Mouse (Mus musculus) heart, postnatal 14 days (tissue): ENCODE measurements around the gene Slc29a4. TPM values are rescaled to one million over a fixed set of nuclear protein-coding genes. Genes with fewer than 3 reads are reported as not detected.

ENCODE experiments used
- DNase-seq, 2 experiments: peaks; one replicate each; pipeline ENCODE4 v3.0.0; 2021 to 2022
- intact Hi-C: fragments of 180-260 bp; cut with DNase I; formaldehyde crosslinking; loops from one replicate; pipeline ENCODE4 v1.15.1; 2025
- total RNA-seq, 2 experiments: library from RNA; stranded (reverse); gene quantifications; 2 replicates each; pipeline ENCODE4 v1.2.3; 2021

The Slc29a4 gene
- total RNA-seq, 2 experiments from 2014 or later: 0.63 to 0.69 TPM

DNA sequence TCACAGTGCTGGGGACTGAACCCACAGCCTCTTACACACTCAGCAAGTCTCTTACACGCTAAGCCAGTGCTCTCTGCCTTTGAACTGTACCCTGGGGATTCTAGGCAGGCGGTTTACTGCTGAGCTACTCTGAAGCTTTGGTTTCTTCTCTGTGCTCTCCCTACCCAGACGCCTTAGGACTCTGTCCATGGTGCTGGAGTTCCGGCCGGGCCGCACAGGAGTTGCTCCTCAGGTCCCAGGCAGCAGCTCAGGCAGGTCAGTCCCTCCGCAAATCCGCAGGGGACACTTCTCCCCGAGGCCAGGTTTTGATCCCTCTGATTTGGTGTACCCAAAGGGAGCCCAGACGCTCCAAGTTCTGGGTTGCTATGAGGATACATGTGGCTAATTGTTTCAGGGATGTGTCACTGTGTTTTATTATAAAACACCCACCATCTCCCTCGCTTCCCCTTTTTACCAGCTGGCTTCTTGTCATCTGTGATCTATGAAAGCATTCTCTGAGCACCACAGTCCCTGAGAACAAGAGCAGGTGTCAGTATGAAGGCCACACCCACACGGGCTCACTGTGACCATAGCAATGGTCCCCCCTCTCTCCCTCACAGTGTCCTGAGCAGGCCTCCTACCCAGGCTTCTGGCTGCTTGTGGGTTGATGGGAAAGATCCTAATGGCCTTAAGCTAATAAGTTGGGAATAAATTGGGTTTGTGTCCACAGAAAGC is 2.5 kb downstream of the Slc29a4 start:
- DNase-seq: peak; percentile 51 to 73
- intact Hi-C loops: no loop called here

DNA sequence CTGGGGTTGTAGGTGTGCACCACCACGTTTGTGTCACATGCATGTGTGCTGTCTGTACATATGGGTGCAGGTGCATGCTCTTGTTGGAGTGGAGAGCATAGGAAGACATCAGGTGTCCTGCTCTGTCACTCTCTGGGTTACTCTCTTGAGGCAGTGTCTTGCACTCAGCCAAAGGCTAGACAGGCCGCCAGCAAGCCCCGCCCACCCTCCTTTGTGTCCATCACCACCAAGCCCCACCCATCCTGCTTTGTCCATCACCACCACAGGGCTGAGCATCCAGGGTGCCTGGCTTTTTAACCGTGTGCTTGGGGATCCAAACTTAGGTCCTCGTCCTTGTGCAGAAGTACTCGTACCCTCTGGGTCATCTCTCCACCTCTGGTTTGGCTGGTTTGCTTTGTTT is 3.9 kb downstream of the Slc29a4 start:
- DNase-seq: no peak
- intact Hi-C loops: no loop called here

DNA sequence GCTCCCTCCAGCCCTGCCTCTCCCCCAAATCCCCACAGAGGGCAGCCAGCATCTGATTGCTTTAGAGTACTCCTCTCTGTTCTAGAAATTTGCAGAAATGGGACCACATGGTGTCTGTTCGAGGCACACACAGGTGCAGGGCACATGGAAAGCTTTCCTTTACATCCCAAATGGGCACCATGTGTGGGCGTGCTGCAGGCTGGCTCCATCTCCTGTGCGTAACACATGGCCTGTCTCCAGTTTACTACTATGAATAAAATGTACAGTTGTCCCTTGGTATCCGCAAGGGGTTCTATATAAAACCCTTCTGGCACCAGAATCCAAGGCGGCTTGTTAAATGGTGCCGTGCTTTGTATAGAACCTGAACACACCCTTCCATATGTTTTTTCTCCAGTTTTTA is 4.6 kb downstream of the Slc29a4 start:
- intact Hi-C loops: no loop called here
- DNase-seq: no peak

DNA sequence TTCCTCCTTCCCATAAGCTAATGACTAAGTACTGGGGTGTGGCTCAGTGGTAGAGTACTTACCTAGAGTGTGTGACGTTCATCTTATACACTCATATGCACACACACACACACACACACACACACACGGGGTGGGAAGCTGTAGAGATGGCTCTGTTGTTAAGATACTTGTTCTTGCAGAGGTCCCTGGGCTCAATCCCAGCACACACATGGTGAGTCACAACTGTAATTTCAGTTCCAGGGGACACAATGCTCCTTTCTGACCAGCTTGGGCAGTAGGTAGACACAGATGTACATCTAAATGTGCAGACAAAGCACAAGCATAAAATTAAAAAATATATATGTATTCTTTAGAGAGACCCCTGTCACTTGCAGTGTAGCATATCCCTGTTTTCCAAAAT is 5.4 kb downstream of the Slc29a4 start:
- intact Hi-C loops: no loop called here
- DNase-seq: no peak

DNA sequence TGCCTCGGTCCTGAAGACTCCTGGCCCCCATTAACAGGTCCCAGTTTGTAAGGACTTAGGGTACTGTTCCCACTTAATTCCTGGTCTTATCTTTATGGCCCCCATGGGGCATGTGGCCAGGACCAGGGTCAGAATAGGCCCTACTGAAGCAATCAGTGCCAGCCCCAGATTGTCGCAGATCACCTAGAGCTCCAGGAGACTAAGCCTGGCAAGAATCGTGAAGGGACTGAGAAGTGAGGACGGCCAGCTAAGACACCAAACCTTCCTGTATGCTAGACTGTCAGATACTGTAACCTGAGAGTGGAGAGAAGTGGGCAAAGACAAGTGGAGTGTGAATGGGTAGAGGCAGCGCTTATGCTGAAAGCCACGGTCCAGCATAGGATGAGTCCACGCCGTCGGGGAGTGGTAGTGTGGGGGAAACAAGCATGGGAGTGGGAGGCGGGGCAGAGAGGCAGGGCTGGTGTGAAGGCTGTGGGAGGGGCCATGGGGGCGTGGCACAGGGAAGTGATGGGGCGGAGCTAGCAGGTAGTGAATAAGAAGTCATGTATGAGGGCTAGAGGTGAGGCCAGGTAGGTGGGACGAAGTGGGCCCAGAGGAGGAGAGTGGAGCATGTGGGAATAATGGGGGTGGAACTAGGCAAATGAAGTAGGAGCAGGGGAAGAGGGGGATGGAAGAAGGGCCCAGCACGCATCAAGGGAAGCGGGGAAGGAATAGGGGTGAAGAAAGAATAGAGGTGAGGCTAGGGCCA is 8.7 kb downstream of the Slc29a4 start:
- intact Hi-C loops: no loop called here
- no peak for DNase-seq

DNA sequence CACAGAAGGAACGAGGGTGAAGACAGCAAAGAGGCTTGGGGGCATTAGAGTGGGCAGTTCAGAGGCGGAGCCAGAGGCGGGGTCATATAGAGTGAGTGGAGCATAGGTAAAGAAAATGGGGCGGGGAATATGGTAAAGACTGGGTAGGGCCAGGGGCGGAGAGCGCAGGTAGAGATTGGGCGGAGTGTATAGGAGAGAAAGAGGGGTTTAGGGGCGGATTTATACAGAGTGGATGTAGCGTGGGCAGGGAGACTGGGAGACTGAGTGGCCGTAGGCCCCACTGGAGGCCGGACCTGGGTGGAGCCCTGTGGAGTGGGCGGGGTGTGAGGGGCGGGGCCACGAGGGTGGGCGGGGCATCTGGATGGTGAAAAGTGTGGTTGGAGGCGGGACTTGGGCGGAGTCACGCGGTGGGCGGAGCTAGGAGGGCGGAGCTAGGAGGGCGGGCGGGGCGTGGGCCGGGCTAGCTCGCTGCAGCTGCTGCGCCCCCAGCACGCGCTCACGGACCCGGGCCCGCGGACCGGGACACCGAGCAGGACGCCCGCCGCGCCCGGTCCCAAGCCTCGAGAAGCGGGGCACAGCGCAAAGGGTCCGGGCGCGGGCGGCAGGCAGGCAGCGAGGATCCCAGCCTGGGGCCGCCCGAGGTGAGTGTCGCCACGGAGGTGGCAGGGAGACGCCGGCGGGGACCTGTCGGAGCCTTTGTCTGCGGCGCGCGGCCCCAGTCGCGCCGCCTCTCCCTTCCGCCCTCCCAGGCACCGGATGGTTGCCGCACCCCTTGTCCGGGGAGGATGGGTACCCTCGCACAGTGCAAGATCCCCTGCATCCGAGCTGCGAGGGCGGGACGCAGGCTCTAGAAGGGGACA is 9.6 kb downstream of the Slc29a4 start:
- intact Hi-C loops: no loop called here
- DNase-seq: peak in 1 of 2 experiments; percentile 24

DNA sequence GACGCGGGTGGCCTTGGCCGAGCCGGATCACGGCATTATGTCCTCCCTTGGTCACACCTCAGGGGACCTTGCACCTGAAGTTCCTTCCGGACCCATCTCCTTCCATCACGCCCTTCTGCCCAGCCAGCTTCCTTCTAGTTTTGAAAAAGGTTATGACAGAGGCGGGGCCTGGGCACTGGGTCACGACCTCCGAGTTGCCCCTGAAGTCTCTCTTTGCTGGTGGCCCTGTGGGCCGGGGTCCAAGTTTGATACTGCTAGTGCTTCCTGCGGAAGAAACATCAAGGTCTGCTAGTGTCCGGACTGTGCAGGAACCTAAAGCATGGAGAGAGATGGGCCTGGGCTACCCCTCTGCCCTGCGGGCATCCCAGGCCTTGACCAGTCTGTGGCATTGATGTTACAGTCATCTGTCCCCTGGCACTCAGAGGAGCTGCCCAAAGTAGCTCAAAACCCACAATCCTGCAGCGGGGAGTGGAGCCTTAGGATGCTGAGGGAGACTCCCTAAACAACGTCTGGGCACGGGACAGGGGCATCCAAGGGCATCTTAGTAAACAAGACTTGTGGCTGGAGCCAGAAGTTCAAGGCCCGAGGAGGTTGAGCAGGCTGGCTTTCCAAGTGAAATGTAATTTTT is 10.3 kb downstream of the Slc29a4 start:
- intact Hi-C loops: no loop called here
- no peak for DNase-seq

DNA sequence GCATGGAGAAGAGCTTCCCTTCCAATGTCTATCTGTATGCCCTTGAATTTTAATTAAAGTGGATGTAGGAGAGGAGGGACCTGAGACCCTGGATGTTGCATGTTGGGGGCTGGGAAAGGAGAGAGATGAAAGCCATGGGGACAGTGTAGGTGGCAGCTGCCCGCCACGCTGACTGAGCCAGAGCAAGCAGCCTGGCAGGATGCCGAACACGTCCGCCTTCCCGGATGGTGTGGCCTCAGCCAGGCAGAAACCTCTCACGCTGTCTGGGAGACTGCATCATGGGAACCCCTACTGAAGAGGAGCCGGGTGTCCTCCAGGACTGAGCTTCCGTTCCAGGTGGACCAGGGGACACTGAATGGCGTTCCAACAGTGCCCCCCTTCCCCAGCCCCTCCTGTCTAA is 11.3 kb downstream of the Slc29a4 start:
- intact Hi-C loops: no loop called here
- no peak for DNase-seq

DNA sequence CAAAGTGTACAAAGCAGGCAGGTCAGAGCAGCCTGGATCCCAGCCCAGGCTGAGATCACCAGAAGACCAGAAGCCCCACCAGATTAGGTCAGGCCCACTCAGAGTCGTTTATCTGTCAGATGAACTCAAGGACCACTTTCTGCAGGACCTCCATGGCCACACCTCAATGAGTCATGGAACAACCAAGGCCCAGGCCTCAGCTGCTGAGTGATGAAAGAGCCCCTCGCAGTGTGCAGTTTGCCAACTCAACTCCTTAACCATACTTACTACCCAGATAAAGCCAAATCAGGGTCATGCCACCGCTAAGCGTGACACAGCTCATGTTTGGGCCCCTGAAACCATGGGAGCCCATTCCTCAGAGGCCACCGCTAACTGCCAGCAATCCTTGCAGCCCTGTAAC is 15.4 kb downstream of the Slc29a4 start:
- DNase-seq: no peak
- intact Hi-C loops: no loop called here

DNA sequence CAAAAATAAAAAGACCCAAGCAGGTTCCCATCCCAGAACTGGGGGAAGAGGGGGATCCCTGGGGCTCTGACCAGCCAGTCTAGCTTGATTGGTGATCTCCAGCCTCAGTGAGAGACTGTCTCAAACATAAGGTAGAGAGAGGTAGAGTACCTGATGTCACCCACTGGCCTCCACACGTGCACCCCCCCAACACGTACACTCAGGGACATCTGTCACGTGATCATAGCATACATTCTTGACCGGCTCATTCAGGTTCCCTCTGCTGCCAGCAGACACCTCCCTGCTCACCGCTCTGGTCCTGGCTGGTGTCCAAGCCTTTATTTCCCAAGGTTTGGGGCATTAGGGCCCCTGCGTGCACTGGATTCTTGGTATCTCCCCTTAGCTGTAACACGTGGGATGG is 17.1 kb downstream of the Slc29a4 start:
- intact Hi-C loops: no loop called here

DNA sequence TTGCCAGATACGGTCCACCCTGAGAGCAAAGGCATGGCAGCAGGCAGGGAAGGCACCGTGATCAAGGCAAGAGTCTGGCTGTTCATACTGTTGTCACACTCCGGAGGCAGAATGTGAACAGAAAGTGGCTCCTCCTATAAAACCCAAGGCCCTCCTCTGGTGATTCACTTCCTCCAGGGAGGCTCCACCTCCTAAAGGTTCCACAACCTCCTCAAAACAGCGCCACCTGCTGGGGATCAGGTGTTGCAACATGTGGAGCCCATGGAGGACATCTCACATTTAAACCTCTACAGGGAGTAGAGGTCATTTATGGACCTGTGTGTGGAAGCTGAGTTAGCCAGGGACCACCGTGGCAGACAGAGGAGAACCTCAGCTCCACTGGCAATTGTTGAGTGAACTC is 20.1 kb downstream of the Slc29a4 start:
- DNase-seq: no peak
- intact Hi-C loops: no loop called here

More for the DNA sequence above, 17.1 kb downstream of the Slc29a4 start:
- no peak for DNase-seq

DNA sequence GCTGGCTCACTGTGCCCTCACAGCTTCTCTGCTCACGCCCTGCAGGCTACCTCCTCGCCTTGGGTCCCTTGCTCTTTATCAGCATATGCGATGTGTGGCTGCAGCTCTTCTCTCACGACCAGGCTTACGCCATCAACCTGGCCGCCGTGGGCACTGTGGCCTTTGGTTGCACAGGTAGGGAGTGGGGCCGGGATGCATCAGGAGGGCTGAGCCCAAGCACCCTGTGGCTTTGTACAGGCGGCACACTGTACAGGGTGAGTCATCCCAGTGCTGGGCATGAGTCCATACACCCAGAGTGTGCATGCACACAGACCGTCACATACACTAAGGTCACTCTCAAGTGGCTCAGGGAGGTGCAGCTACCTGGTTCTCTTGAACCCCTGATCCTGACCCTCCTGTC is 21.7 kb downstream of the Slc29a4 start:
- intact Hi-C loops: no loop called here
- DNase-seq: no peak

DNA sequence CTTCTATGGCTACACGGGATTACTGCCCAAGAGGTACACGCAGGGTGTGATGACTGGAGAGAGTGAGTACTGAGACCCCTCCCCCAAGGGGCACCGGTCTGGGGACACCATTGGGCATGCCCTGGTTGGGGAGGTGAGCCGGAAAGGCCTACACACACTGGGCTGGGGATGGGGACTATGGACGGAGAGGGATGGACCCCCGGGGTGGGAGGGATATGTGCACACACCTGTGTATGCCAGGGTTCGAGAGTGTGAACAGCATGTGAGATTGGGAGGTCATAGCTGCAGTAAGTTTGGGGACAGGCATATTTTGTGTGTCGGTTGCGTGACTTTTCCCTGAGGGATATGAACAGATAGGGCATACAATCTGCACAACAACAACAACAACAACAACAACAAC is 22.7 kb downstream of the Slc29a4 start:
- intact Hi-C loops: loop anchor here (5.0 kb wide), 4 partner anchors 38 to 238 kb away; no protein-coding TSS in a partner anchor
- DNase-seq: no peak

DNA sequence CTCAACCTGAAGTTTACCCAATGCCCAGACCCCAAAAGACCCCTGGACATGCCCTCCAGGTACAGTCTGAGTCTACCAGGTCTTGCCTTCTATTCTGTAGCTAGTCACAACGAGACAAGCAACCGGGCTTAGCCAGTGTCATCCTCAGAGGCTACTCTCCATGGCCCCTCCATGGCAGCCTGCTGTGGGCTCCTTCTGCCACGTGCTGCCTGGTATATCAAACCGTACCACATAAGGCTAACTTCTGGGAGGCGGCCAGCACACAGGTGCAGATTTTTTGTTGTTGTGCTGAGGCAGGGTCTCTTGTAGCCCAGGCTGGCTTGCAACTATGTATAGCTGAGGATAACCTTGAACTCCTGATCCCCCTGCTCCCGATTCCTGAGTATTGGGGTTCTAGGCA is 23.7 kb downstream of the Slc29a4 start:
- intact Hi-C loops: loop anchor here (5.0 kb wide), 4 partner anchors 39 to 239 kb away; no protein-coding TSS in a partner anchor
- no peak for DNase-seq

DNA sequence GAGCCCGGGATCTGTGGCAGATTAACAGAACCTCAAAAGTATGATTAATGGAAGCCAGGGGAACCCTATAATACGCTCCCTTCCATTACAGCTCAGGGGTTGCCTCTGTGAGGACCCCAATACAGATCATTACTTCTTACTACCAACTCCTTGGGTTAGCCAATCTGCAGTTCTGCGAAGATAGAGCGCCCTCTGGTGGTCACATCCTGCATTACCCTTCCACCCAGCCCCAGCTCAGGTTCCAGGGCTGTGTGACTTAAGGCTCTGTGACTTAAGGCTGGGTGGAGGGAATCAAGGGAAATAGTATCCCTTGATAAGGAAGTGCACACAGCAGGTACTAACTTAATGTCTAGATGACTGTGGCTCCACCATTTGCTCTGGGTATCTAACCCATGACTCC is 25.7 kb downstream of the Slc29a4 start:
- peak; percentile 78 to 89 for DNase-seq
- intact Hi-C loops: loop anchor here (1.0 to 5.0 kb wide), 5 partner anchors 41 to 241 kb away; no protein-coding TSS in a partner anchor

DNA sequence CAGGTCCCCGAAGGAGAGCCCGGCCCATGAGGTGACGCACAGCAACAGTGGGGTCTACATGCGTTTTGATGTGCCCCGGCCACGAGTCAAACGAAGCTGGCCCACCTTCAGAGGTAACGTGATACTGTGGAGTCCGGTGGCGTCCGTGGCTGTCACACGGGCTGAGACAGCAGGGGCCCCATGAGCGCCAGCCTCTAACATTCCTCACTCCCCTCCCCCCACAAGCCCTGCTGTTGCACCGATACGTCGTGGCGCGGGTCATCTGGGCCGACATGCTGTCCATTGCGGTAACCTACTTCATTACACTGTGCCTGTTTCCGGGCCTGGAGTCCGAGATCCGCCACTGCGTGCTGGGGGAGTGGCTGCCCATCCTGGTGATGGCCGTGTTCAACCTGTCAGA is 26.2 kb downstream of the Slc29a4 start:
- no peak for DNase-seq
- intact Hi-C loops: loop anchor here (1.0 to 5.0 kb wide), 5 partner anchors 41 to 241 kb away; no protein-coding TSS in a partner anchor

DNA sequence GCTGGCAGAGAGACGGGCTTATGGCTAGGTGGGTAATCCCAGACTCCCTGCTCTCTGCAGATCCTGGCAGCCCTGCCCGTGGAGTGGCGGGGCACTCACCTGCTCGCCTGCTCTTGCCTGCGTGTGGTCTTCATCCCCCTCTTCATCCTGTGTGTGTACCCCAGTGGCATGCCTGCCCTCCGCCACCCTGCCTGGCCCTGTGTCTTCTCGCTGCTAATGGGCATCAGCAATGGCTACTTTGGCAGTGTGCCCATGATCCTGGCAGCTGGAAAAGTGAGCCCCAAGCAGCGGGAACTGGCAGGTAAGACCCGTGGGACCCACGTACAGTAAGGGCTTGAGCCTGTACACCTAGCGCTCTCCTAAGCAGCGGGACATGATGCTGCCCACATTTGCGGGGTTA is 27.6 kb downstream of the Slc29a4 start:
- no peak for DNase-seq
- intact Hi-C loops: loop anchor here (5.0 kb wide), 5 partner anchors 43 to 243 kb away; no protein-coding TSS in a partner anchor

DNA sequence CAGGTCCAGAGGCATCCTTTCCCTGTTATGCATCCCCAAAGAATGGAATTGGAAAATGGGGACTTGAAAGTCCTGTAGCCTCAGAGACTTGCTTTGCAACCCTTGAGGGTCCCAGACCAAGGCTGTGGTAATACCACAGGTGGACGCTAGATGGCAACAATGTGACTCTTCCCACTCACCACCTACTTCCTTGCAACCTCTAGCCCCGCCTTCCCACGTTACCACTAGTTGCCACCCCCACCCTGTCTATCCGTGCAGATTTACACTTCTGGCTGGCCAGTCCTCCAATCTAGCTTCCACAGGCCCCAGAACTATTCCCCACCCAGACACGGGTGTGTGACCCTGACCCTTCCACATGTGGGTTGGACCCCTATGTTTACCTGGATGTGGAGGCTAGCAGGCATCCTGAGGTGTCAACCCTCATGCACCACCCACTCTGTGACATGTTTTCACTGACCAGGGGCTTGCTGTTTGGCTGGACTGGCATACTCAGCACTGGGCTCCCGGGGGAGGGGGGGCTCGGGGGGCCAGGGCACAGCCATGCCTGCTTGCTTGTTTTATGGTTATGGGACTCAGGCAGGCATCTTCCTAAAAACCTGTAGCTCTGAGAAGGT is 31.3 kb downstream of the Slc29a4 start:
- intact Hi-C loops: loop anchor here (5.0 kb wide), 1 partner anchor 119 kb away; no protein-coding TSS in a partner anchor
- DNase-seq: peak; percentile 52 to 71

DNA sequence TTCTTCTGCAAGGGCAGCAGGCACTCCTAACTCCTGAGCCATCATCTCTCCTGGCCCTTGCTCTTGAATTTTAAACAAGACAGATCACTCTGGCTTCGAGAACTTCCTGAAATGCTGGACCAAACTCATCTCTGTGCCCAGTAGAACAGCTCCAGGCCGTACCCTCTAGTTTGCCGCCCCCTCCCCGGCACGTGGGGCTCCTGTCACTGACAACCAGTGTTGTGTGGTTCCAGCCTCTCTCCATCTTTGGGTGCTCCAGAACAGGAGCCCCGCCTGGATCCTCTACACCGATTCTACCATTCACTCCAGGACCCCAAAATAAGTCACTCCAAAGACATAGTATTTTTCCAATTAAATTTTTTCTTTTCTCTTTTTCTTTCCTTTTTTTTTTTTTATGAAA is 32.0 kb downstream of the Slc29a4 start:
- no peak for DNase-seq
- intact Hi-C loops: loop anchor here (5.0 kb wide), 1 partner anchor 118 kb away; no protein-coding TSS in a partner anchor

DNA sequence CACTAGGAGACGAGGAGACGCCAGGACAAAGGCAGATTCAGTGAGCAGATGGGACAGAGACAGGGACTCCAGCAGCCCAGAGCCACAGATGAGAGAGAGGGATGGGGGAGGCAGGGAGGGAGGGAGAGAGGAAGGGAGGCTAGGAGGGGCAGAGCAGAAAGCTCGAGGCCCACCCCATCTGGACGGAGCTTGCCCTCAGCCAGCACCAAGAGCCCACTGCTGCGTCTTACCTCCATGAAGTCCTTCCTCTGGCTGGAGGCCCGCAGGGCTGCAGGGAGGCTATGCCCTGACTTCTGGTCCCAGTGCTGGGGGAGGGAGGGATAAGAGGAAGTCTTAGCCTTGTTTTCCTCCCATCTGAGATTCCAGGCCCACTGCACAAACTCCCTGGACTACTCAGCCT is 34.4 kb downstream of the Slc29a4 start:
- DNase-seq: no peak
- intact Hi-C loops: no loop called here
